Mouse (Mus musculus) liver, embryonic 13.5 days (tissue): ENCODE measurements around the gene Slc22a8. TPM values are rescaled to one million over a fixed set of nuclear protein-coding genes. Genes with fewer than 3 reads are reported as not detected.

Source experiments
- ATAC-seq: fragments of 200-750 bp; cut with Nextera tagmentation; 2 replicates; pipeline ENCODE4 v1.8.0; 2017; ENCODE audit warnings: low read depth, mild to moderate bottlenecking, moderate number of reproducible peaks, moderate library complexity
- DNase-seq: peaks from one replicate; pipeline ENCODE4 v3.0.0; 2022
- H3K27ac ChIP-seq: fragments of 300-500 bp; sonication (generic); 2 replicates; pipeline ENCODE4 v1.5.1; 2015; ENCODE audit warnings: moderate library complexity, mild to moderate bottlenecking, inconsistent platforms
- H3K27me3 ChIP-seq: fragments of 300-500 bp; sonication (generic); 2 replicates; pipeline ENCODE4 v1.6.1; 2015; ENCODE audit warnings: mild to moderate bottlenecking, inconsistent platforms
- H3K36me3 ChIP-seq: fragments of 300-500 bp; sonication (generic); 2 replicates; pipeline ENCODE4 v1.6.1; 2015; ENCODE audit warnings: mild to moderate bottlenecking, inconsistent platforms
- H3K4me1 ChIP-seq: fragments of 300-500 bp; sonication (generic); replicated peaks from 2 replicates; pipeline ENCODE4 v1.6.1; 2015; ENCODE audit warnings: inconsistent platforms
- H3K4me2 ChIP-seq: fragments of 300-500 bp; sonication (generic); 2 replicates; pipeline ENCODE4 v1.6.1; 2015; ENCODE audit warnings: inconsistent platforms, mild to moderate bottlenecking, moderate library complexity
- H3K4me3 ChIP-seq: fragments of 300-500 bp; sonication (generic); replicated peaks from 2 replicates; pipeline ENCODE4 v1.5.1; 2015; ENCODE audit warnings: mild to moderate bottlenecking, inconsistent platforms
- H3K9ac ChIP-seq: fragments of 300-500 bp; sonication (generic); 2 replicates; pipeline ENCODE4 v1.6.1; 2015; ENCODE audit warnings: mild to moderate bottlenecking, inconsistent platforms
- H3K9me3 ChIP-seq: fragments of 300-500 bp; sonication (generic); replicated peaks from 2 replicates; pipeline ENCODE4 v1.6.1; 2016; ENCODE audit warnings: inconsistent platforms
- WGBS: fragments of 180-500 bp; shearing (Covaris S2); methylation state at CpG from one replicate; pipeline ENCODE4 v1.1.7; 2015; ENCODE audit not compliant: insufficient replicate concordance; 5-methylcytosine and 5-hydroxymethylcytosine counted together
- polyA plus RNA-seq: library from polyadenylated mRNA; unstranded; fragments of >200 nt; fragmentation: Nextera tagmentation; extraction: Ambion mirVana; gene quantifications from 2 replicates; pipeline ENCODE4 v1.2.1, GENCODE M21; 2015

The Slc22a8 gene
- polyA plus RNA-seq: 1.3 and 1.6 TPM in 2 replicates

GRCm38 (mm10) chr19:8590954-8591353 is at the start of gene Slc22a8:
Gene Slc22a8, plus strand, starts transcription at chr19:8591254.
- no peaks in the 10 kb centered on the region for H3K9me3 ChIP-seq
- H3K4me1 ChIP-seq: peaks cover 35% of the 10 kb centered on the region
- H3K9ac ChIP-seq: no peak within 1 kb of the TSS
- 73% methylated on average over 8 of the region's 8 CpGs for WGBS
- no peak within 1 kb of the TSS for H3K4me3 ChIP-seq
- DNase-seq: no peak
- no peak for ATAC-seq
- peak within 1 kb of the TSS; percentile 39; the same call in 1 of the 2 replicates for H3K27ac ChIP-seq
- H3K36me3 ChIP-seq: no peaks in the 10 kb centered on the region
- H3K4me2 ChIP-seq: no peak within 1 kb of the TSS
- H3K27me3 ChIP-seq: no peaks in the 10 kb centered on the region

- Histone ChIP-seq H3K4me3 (no peak overlapping the region), H3K27me3 (no peaks in the 10 kb centered on the region)
Observed at GRCm38 (mm10) chr19:8558897-8559296, 32.2 kb upstream of the Slc22a8 start.

GRCm38 (mm10) chr19:8564021-8564420 is 27.0 kb upstream of the Slc22a8 start:
- Histone ChIP-seq H3K9me3 (no peaks in the 10 kb centered on the region), H3K36me3 (no peaks in the 10 kb centered on the region), H3K4me1 (peaks cover 7% of the 10 kb centered on the region), H3K9ac (no peak overlapping the region), H3K27ac (no peak overlapping the region), H3K4me2 (no peak overlapping the region), H3K4me3 (no peak overlapping the region), H3K27me3 (no peaks in the 10 kb centered on the region)
- WGBS: 42% methylated on average over 2 of the region's 2 CpGs
- DNase-seq (no peak), ATAC-seq (no peak)

More at GRCm38 (mm10) chr19:8558897-8559296, 32.2 kb upstream of the Slc22a8 start:
- Histone ChIP-seq H3K9ac (no peak overlapping the region), H3K36me3 (no peaks in the 10 kb centered on the region), H3K27ac (no peak overlapping the region), H3K4me2 (no peak overlapping the region), H3K9me3 (no peaks in the 10 kb centered on the region), H3K4me1 (no peaks in the 10 kb centered on the region)
- DNase-seq (no peak), ATAC-seq (no peak)
- 42% methylated on average over 2 of the region's 2 CpGs for WGBS

GRCm38 (mm10) chr19:8564469-8564868 is 26.6 kb upstream of the Slc22a8 start:
- Histone ChIP-seq H3K9ac (no peak overlapping the region), H3K9me3 (no peaks in the 10 kb centered on the region), H3K4me1 (peaks cover 9% of the 10 kb centered on the region), H3K36me3 (no peaks in the 10 kb centered on the region), H3K4me3 (no peak overlapping the region), H3K27ac (no peak overlapping the region), H3K27me3 (no peaks in the 10 kb centered on the region), H3K4me2 (no peak overlapping the region)
- 68% methylated on average over 3 of the region's 3 CpGs for WGBS
- DNase-seq: no peak
- ATAC-seq: no peak

GRCm38 (mm10) chr19:8565262-8565661 is 25.8 kb upstream of the Slc22a8 start:
- H3K9ac ChIP-seq: no peak overlapping the region
- no peak overlapping the region for H3K4me2 ChIP-seq
- no peak for DNase-seq
- no peak overlapping the region for H3K4me3 ChIP-seq
- no peak for ATAC-seq
- no peaks in the 10 kb centered on the region for H3K27me3 ChIP-seq
- H3K36me3 ChIP-seq: no peaks in the 10 kb centered on the region
- H3K9me3 ChIP-seq: no peaks in the 10 kb centered on the region
- H3K4me1 ChIP-seq: peaks cover 11% of the 10 kb centered on the region
- no peak overlapping the region for H3K27ac ChIP-seq
- WGBS: 39% methylated on average over 2 of the region's 2 CpGs

- no peak overlapping the region for H3K27ac ChIP-seq
- H3K4me2 ChIP-seq: no peak overlapping the region
- H3K9ac ChIP-seq: no peak overlapping the region
- H3K4me1 ChIP-seq: peaks cover 11% of the 10 kb centered on the region
- no peaks in the 10 kb centered on the region for H3K9me3 ChIP-seq
- ATAC-seq (no peak), DNase-seq (no peak)
- no peaks in the 10 kb centered on the region for H3K27me3 ChIP-seq
- H3K4me3 ChIP-seq: no peak overlapping the region
- 27% methylated on average over 4 of the region's 4 CpGs for WGBS
- H3K36me3 ChIP-seq: no peaks in the 10 kb centered on the region
Observed at GRCm38 (mm10) chr19:8565985-8566384, 25.1 kb upstream of the Slc22a8 start.

- Histone ChIP-seq H3K9me3 (no peaks in the 10 kb centered on the region), H3K4me3 (no peak overlapping the region), H3K27ac (no peak overlapping the region), H3K4me2 (no peak overlapping the region), H3K27me3 (no peaks in the 10 kb centered on the region), H3K36me3 (no peaks in the 10 kb centered on the region), H3K9ac (no peak overlapping the region), H3K4me1 (peaks cover 11% of the 10 kb centered on the region)
- no peak for DNase-seq
- WGBS: 44% methylated on average over 13 of the region's 13 CpGs
- no peak for ATAC-seq
Observed at GRCm38 (mm10) chr19:8567104-8567880, 23.8 kb upstream of the Slc22a8 start.

- H3K4me2 ChIP-seq: peak overlapping the region; percentile 47
- no peaks in the 10 kb centered on the region for H3K9me3 ChIP-seq
- H3K9ac ChIP-seq: no peak overlapping the region
- no peak overlapping the region for H3K4me3 ChIP-seq
- no peaks in the 10 kb centered on the region for H3K27me3 ChIP-seq
- H3K27ac ChIP-seq: no peak overlapping the region
- WGBS: 13% methylated on average over 14 of the region's 14 CpGs
- H3K36me3 ChIP-seq: no peaks in the 10 kb centered on the region
- ATAC-seq: no peak
- no peak for DNase-seq
- peaks cover 8% of the 10 kb centered on the region for H3K4me1 ChIP-seq
Observed at GRCm38 (mm10) chr19:8569453-8569863, 21.6 kb upstream of the Slc22a8 start.

GRCm38 (mm10) chr19:8570341-8571040 is 20.6 kb upstream of the Slc22a8 start:
- Histone ChIP-seq H3K27ac (no peak overlapping the region), H3K4me3 (no peak overlapping the region), H3K36me3 (no peaks in the 10 kb centered on the region), H3K4me1 (0 out of 2 replicates have a peak, but pooled peaks cover 4% of the 10 kb centered on the region), H3K9me3 (no peaks in the 10 kb centered on the region), H3K27me3 (no peaks in the 10 kb centered on the region), H3K4me2 (no peak overlapping the region), H3K9ac (no peak overlapping the region)
- ATAC-seq: no peak
- no peak for DNase-seq
- 61% methylated on average over 2 of the region's 2 CpGs for WGBS

- no peak overlapping the region for H3K9ac ChIP-seq
- H3K4me3 ChIP-seq: no peak overlapping the region
- 0 out of 2 replicates have a peak, but pooled peaks cover 4% of the 10 kb centered on the region for H3K4me1 ChIP-seq
- DNase-seq: no peak
- no peak overlapping the region for H3K4me2 ChIP-seq
- no peaks in the 10 kb centered on the region for H3K27me3 ChIP-seq
- H3K36me3 ChIP-seq: no peaks in the 10 kb centered on the region
- WGBS: 58% methylated on average over 7 of the region's 7 CpGs
- no peak for ATAC-seq
- H3K9me3 ChIP-seq: no peaks in the 10 kb centered on the region
- H3K27ac ChIP-seq: no peak overlapping the region
Observed at GRCm38 (mm10) chr19:8571746-8572145, 19.3 kb upstream of the Slc22a8 start.

- Histone ChIP-seq H3K27ac (no peak overlapping the region), H3K9ac (no peak overlapping the region), H3K4me1 (0 out of 2 replicates have a peak, but pooled peaks cover 4% of the 10 kb centered on the region), H3K36me3 (no peaks in the 10 kb centered on the region), H3K4me3 (no peak overlapping the region), H3K4me2 (no peak overlapping the region), H3K9me3 (no peaks in the 10 kb centered on the region), H3K27me3 (peaks cover 1% of the 10 kb centered on the region; the same call in 1 of the 2 replicates)
- DNase-seq (no peak), ATAC-seq (no peak)
- WGBS: 10% methylated on average over 3 of the region's 3 CpGs
Observed at GRCm38 (mm10) chr19:8572485-8572884, 18.6 kb upstream of the Slc22a8 start.
